Mouse (Mus musculus): ENCODE data around the gene Emc7. TPM values are rescaled to one million over a fixed set of nuclear protein-coding genes. Genes with fewer than 3 reads are reported as not detected.
A peak's percentile ranks its signal among the peaks of the same experiment; 100 is the strongest.

Gene Emc7
- polyA plus RNA-seq, 1 experiment: 19.8 TPM

GRCm38 (mm10) chr2:112470961-112471381 is 16.2 kb downstream of the Emc7 start:
- Histone ChIP-seq H3K27me3 (ENCODE audit: control insufficient read depth, insufficient read depth, insufficient read length) (no peaks in the 10 kb centered on the region), H3K79me2 (ENCODE audit: control insufficient read depth, insufficient read depth) (no peaks in the 10 kb centered on the region), H3K36me3 (ENCODE audit: control insufficient read depth, insufficient read depth) (peaks cover 30% of the 10 kb centered on the region), H3K4me3 (no peak overlapping the region), H3K4me2 (ENCODE audit: low read depth) (peak overlapping the region; percentile 7), H3ac (ENCODE audit: control insufficient read depth, insufficient read length) (no peak overlapping the region)
- TF ChIP-seq MYOD1 (IDR thresholded peaks at IDR 0.05; ENCODE audit: control insufficient read depth in 1 of 3, insufficient read length in 2 of 3, low read depth in 2 of 3) (peak in 2 of 3 experiments; percentile 30 to 49), E2F4 (IDR thresholded peaks at IDR 0.05; ENCODE audit: insufficient read depth) (no peak)

- H3K27me3 ChIP-seq (ENCODE audit: control insufficient read depth, insufficient read depth, insufficient read length): no peaks in the 10 kb centered on the region
- no peak overlapping the region for H3ac ChIP-seq (ENCODE audit: control insufficient read depth, insufficient read length)
- no peaks in the 10 kb centered on the region for H3K79me2 ChIP-seq (ENCODE audit: control insufficient read depth, insufficient read depth)
- peaks cover 22% of the 10 kb centered on the region for H3K36me3 ChIP-seq (ENCODE audit: control insufficient read depth, insufficient read depth)
- H3K4me2 ChIP-seq (ENCODE audit: low read depth): no peak overlapping the region
- no peak overlapping the region for H3K4me3 ChIP-seq
- no peak for TF ChIP-seq REST (IDR thresholded peaks at IDR 0.05; ENCODE audit: insufficient read depth, insufficient read length)
- TF ChIP-seq TCF3 (IDR thresholded peaks at IDR 0.05; ENCODE audit: insufficient read length, low read depth): no peak
- no peak for TF ChIP-seq MAX (IDR thresholded peaks at IDR 0.05; ENCODE audit: low read depth)
- no peak for TF ChIP-seq USF1 (IDR thresholded peaks at IDR 0.05; ENCODE audit: low read depth)
- TF ChIP-seq TCF12 (IDR thresholded peaks at IDR 0.05; ENCODE audit: insufficient read depth, poor library complexity, severe bottlenecking): no peak
- no peak for TF ChIP-seq POLR2AphosphoS2 (IDR thresholded peaks at IDR 0.05; ENCODE audit: insufficient read length, low read depth)
- no peak for TF ChIP-seq SRF (IDR thresholded peaks at IDR 0.05; ENCODE audit: control insufficient read depth, insufficient read length, low read depth)
- no peak for TF ChIP-seq MYOG (IDR thresholded peaks at IDR 0.05; ENCODE audit: control insufficient read depth in 1 of 3, insufficient read depth in 1 of 3, insufficient read length in 2 of 3, low read depth in 2 of 3)
- TF ChIP-seq CEBPB (IDR thresholded peaks at IDR 0.05; ENCODE audit: insufficient read depth, poor library complexity, severe bottlenecking): no peak
- no peak for TF ChIP-seq POLR2A (IDR thresholded peaks at IDR 0.05; ENCODE audit: insufficient read length, low read depth)
- TF ChIP-seq MYOD1 (IDR thresholded peaks at IDR 0.05; ENCODE audit: control insufficient read depth in 1 of 3, insufficient read length in 2 of 3, low read depth in 2 of 3): no peak
- no peak for TF ChIP-seq E2F4 (IDR thresholded peaks at IDR 0.05; ENCODE audit: insufficient read depth)
Measured at GRCm38 (mm10) chr2:112472076-112472475, 17.3 kb downstream of the Emc7 start.

GRCm38 (mm10) chr2:112474997-112475724 is 20.4 kb downstream of the Emc7 start:
- Histone ChIP-seq H3ac (ENCODE audit: control insufficient read depth, insufficient read length) (no peak overlapping the region), H3K4me2 (ENCODE audit: low read depth) (no peak overlapping the region), H3K27me3 (ENCODE audit: control insufficient read depth, insufficient read depth, insufficient read length) (no peaks in the 10 kb centered on the region), H3K4me3 (no peak overlapping the region), H3K36me3 (ENCODE audit: control insufficient read depth, insufficient read depth) (no peaks in the 10 kb centered on the region), H3K79me2 (ENCODE audit: control insufficient read depth, insufficient read depth) (no peaks in the 10 kb centered on the region)
- TF ChIP-seq TCF12 (IDR thresholded peaks at IDR 0.05; ENCODE audit: insufficient read depth, poor library complexity, severe bottlenecking) (no peak), MYOG (IDR thresholded peaks at IDR 0.05; ENCODE audit: control insufficient read depth in 1 of 3, insufficient read depth in 1 of 3, insufficient read length in 2 of 3, low read depth in 2 of 3) (no peak), MYOD1 (IDR thresholded peaks at IDR 0.05; ENCODE audit: control insufficient read depth in 1 of 3, insufficient read length in 2 of 3, low read depth in 2 of 3) (no peak), POLR2A (IDR thresholded peaks at IDR 0.05; ENCODE audit: insufficient read length, low read depth) (no peak), SRF (IDR thresholded peaks at IDR 0.05; ENCODE audit: control insufficient read depth, insufficient read length, low read depth) (no peak), E2F4 (IDR thresholded peaks at IDR 0.05; ENCODE audit: insufficient read depth) (no peak)

- no peak overlapping the region for H3ac ChIP-seq (ENCODE audit: control insufficient read depth, insufficient read length)
- no peaks in the 10 kb centered on the region for H3K27me3 ChIP-seq (ENCODE audit: control insufficient read depth, insufficient read depth, insufficient read length)
- no peak overlapping the region for H3K4me3 ChIP-seq
- H3K79me2 ChIP-seq (ENCODE audit: control insufficient read depth, insufficient read depth): no peaks in the 10 kb centered on the region
- no peaks in the 10 kb centered on the region for H3K36me3 ChIP-seq (ENCODE audit: control insufficient read depth, insufficient read depth)
- H3K4me2 ChIP-seq (ENCODE audit: low read depth): no peak overlapping the region
- TF ChIP-seq MYOD1 (IDR thresholded peaks at IDR 0.05; ENCODE audit: control insufficient read depth in 1 of 3, insufficient read length in 2 of 3, low read depth in 2 of 3) (no peak), POLR2A (IDR thresholded peaks at IDR 0.05; ENCODE audit: insufficient read length, low read depth) (no peak), REST (IDR thresholded peaks at IDR 0.05; ENCODE audit: insufficient read depth, insufficient read length) (no peak), MYOG (IDR thresholded peaks at IDR 0.05; ENCODE audit: control insufficient read depth in 1 of 3, insufficient read depth in 1 of 3, insufficient read length in 2 of 3, low read depth in 2 of 3) (no peak), MAX (IDR thresholded peaks at IDR 0.05; ENCODE audit: low read depth) (no peak), POLR2AphosphoS2 (IDR thresholded peaks at IDR 0.05; ENCODE audit: insufficient read length, low read depth) (no peak), SRF (IDR thresholded peaks at IDR 0.05; ENCODE audit: control insufficient read depth, insufficient read length, low read depth) (no peak), E2F4 (IDR thresholded peaks at IDR 0.05; ENCODE audit: insufficient read depth) (no peak), TCF3 (IDR thresholded peaks at IDR 0.05; ENCODE audit: insufficient read length, low read depth) (no peak), USF1 (IDR thresholded peaks at IDR 0.05; ENCODE audit: low read depth) (no peak), TCF12 (IDR thresholded peaks at IDR 0.05; ENCODE audit: insufficient read depth, poor library complexity, severe bottlenecking) (no peak), CEBPB (IDR thresholded peaks at IDR 0.05; ENCODE audit: insufficient read depth, poor library complexity, severe bottlenecking) (no peak)
Measured at GRCm38 (mm10) chr2:112476554-112476953, 21.8 kb downstream of the Emc7 start.

GRCm38 (mm10) chr2:112480669-112481068 is 25.9 kb downstream of the Emc7 start, which contains the start of gene Chrm5:
TSS of gene Chrm5 (minus strand) at chr2:112480769.
- TF ChIP-seq POLR2AphosphoS2 (IDR thresholded peaks at IDR 0.05; ENCODE audit: insufficient read length, low read depth): no peak
- TF ChIP-seq MAX (IDR thresholded peaks at IDR 0.05; ENCODE audit: low read depth): no peak
- no peak for TF ChIP-seq POLR2A (IDR thresholded peaks at IDR 0.05; ENCODE audit: insufficient read length, low read depth)
- no peak for TF ChIP-seq REST (IDR thresholded peaks at IDR 0.05; ENCODE audit: insufficient read depth, insufficient read length)
- no peak for TF ChIP-seq SRF (IDR thresholded peaks at IDR 0.05; ENCODE audit: control insufficient read depth, insufficient read length, low read depth)
- TF ChIP-seq MYOD1 (IDR thresholded peaks at IDR 0.05; ENCODE audit: control insufficient read depth in 1 of 3, insufficient read length in 2 of 3, low read depth in 2 of 3): no peak
- no peak for TF ChIP-seq CEBPB (IDR thresholded peaks at IDR 0.05; ENCODE audit: insufficient read depth, poor library complexity, severe bottlenecking)
- TF ChIP-seq MYOG (IDR thresholded peaks at IDR 0.05; ENCODE audit: control insufficient read depth in 1 of 3, insufficient read depth in 1 of 3, insufficient read length in 2 of 3, low read depth in 2 of 3): no peak
- no peak for TF ChIP-seq TCF12 (IDR thresholded peaks at IDR 0.05; ENCODE audit: insufficient read depth, poor library complexity, severe bottlenecking)
- TF ChIP-seq TCF3 (IDR thresholded peaks at IDR 0.05; ENCODE audit: insufficient read length, low read depth): no peak
- no peak for TF ChIP-seq USF1 (IDR thresholded peaks at IDR 0.05; ENCODE audit: low read depth)
- Histone ChIP-seq H3ac (ENCODE audit: control insufficient read depth, insufficient read length) (no peak within 1 kb of the TSS), H3K4me3 (no peak within 1 kb of the TSS), H3K27me3 (ENCODE audit: control insufficient read depth, insufficient read depth, insufficient read length) (no peaks in the 10 kb centered on the region), H3K79me2 (ENCODE audit: control insufficient read depth, insufficient read depth) (no peaks in the 10 kb centered on the region), H3K36me3 (ENCODE audit: control insufficient read depth, insufficient read depth) (no peaks in the 10 kb centered on the region), H3K4me2 (ENCODE audit: low read depth) (no peak within 1 kb of the TSS)
